Mouse (Mus musculus): ENCODE results near the gene Gm17604. TPM values are rescaled to one million over a fixed set of nuclear protein-coding genes. Genes with fewer than 3 reads are reported as not detected.

Gm17604 gene
- not detected for total RNA-seq (2023)

DNA sequence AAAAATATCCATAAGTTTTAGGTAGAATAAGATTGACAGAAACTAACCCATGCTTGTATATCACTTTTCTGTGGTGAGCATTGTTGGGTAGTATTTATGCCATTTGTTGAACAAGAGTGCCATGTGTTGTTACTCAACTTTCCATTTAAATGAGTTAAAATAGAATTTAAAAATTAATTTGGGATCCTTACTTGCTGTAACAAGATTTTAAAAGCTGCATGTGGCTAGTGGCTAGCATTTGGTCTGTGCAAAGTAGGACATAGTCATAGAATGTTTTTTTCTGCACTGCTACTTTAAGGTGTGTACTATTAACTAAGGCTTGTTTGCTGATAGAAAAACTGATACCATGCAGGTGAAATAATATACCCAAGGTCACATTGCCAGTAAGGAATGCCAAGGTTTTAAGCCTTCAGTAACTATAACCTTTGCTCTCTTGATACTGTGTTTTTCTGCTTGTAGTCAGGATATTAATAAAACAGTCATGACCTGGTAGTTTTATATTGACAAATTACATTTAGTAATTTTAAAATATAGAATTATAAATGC is at the start of gene Gm17604:
Gm17604 (minus strand) TSS at position 51 of the 546 bp plus-strand sequence.

DNA sequence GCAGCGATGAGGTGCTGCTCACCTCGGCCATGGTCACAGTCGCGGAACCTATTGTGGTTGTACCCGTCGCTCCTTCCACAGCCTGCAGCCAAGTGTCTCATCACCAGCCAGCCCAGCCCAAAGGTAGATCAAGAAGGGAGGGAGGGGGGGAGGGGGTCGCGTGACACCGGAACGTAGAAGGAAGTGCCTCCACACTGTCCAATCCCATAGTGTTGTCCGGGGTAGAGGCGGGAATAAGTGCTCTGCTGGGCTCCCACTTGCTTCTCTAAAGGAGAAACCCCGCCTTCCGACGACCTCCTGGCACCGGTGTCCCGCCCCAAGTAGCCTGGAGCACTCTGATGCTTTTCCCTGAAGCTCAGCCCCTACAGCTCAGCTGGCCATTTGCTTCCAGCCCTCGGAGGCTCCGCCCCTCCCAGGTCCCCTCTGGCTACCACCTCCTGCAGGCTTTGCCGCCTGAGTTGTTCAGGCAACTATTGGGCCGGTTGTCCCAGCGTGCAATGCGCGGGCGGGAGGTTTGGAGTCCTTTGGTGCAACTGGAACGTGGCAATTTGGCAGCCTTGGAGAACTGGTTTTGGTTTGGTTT is 24.3 kb downstream of the Gm17604 start, which contains the start of the genes Mospd2 and Fancb:
Mospd2 (minus strand) TSS at position 183 of the 583 bp plus-strand sequence.
Fancb (plus strand) TSS at position 400 of the 583 bp plus-strand sequence.

Other genes with a start within 250 kb of the Gm17604 start
- gene Mospd2, start 24.5 kb downstream of the Gm17604 start, total RNA-seq (2023) = 15.6 TPM
- gene Fancb, start 24.2 kb downstream of the Gm17604 start, total RNA-seq (2023) = 3.4 TPM